Mouse (Mus musculus) myocyte (in vitro differentiated cells): ENCODE results near the gene Emd. TPM values are rescaled to one million over a fixed set of nuclear protein-coding genes. Genes with fewer than 3 reads are reported as not detected.
A peak's percentile ranks its signal among the peaks of the same experiment; 100 is the strongest.
"Not testable (repeated sequence)": the region's sequence is repeated elsewhere in the genome, so short reads cannot be mapped to it uniquely, and the experiment has no call there.

Source experiments
- H3K27me3 ChIP-seq: one replicate; pipeline ENCODE4 v1.6.1; 2011; ENCODE audit not compliant: control insufficient read depth, insufficient read depth, insufficient read length
- H3K36me3 ChIP-seq: one replicate; pipeline ENCODE4 v1.6.1; 2011; ENCODE audit not compliant: control insufficient read depth, insufficient read depth
- H3K4me2 ChIP-seq: one replicate; pipeline ENCODE4 v1.6.1; 2011; ENCODE audit warnings: low read depth, control low read depth
- H3K4me3 ChIP-seq: one replicate; pipeline ENCODE4 v1.5.1; 2011; ENCODE audit warnings: mild to moderate bottlenecking, control low read depth, moderate library complexity
- H3K79me2 ChIP-seq: one replicate; pipeline ENCODE4 v1.6.1; 2011; ENCODE audit not compliant: control insufficient read depth, insufficient read depth
- H3ac ChIP-seq: one replicate; pipeline ENCODE4 v1.6.1; 2011; ENCODE audit not compliant: control insufficient read depth, insufficient read length
- CEBPB ChIP-seq: IDR thresholded peaks from 2 replicates; pipeline ENCODE4 v1.6.1; 2011; ENCODE audit warnings: mild to moderate bottlenecking, moderate library complexity; ENCODE audit not compliant: poor library complexity, insufficient read depth, severe bottlenecking
- E2F4 ChIP-seq: IDR thresholded peaks from one replicate; pipeline ENCODE4 v1.6.1; 2011; ENCODE audit warnings: mild to moderate bottlenecking, control low read depth, moderate library complexity; ENCODE audit not compliant: insufficient read depth
- MAX ChIP-seq: IDR thresholded peaks from one replicate; pipeline ENCODE4 v1.6.1; 2011; ENCODE audit warnings: low read depth, mild to moderate bottlenecking, control low read depth
- MYOD1 ChIP-seq, 3 experiments: IDR thresholded peaks; one replicate each; pipeline ENCODE4 v1.6.1; 2011; ENCODE audit warnings: control low read depth in 2 of 3, low read depth in 2 of 3, mild to moderate bottlenecking in 2 of 3, moderate library complexity in 1 of 3; ENCODE audit not compliant: insufficient read length in 2 of 3, control insufficient read depth in 1 of 3
- MYOG ChIP-seq, 3 experiments: IDR thresholded peaks; one replicate each; pipeline ENCODE4 v1.6.1; 2011; ENCODE audit warnings: control low read depth in 2 of 3, low read depth in 2 of 3, mild to moderate bottlenecking in 2 of 3; ENCODE audit not compliant: insufficient read length in 2 of 3, control insufficient read depth in 1 of 3, insufficient read depth in 1 of 3
- POLR2A ChIP-seq: IDR thresholded peaks from one replicate; pipeline ENCODE4 v1.6.1; 2011; ENCODE audit warnings: low read depth, mild to moderate bottlenecking, control low read depth, moderate library complexity; ENCODE audit not compliant: insufficient read length
- POLR2AphosphoS2 ChIP-seq: IDR thresholded peaks from one replicate; pipeline ENCODE4 v1.6.1; 2011; ENCODE audit warnings: low read depth, control low read depth; ENCODE audit not compliant: insufficient read length
- REST ChIP-seq: IDR thresholded peaks from one replicate; pipeline ENCODE4 v1.6.1; 2011; ENCODE audit warnings: mild to moderate bottlenecking, control low read depth, moderate library complexity; ENCODE audit not compliant: insufficient read depth, insufficient read length
- SRF ChIP-seq: IDR thresholded peaks from one replicate; pipeline ENCODE4 v1.6.1; 2011; ENCODE audit warnings: low read depth; ENCODE audit not compliant: control insufficient read depth, insufficient read length
- TCF12 ChIP-seq: IDR thresholded peaks from one replicate; pipeline ENCODE4 v1.6.1; 2011; ENCODE audit warnings: mild to moderate bottlenecking, control low read depth; ENCODE audit not compliant: poor library complexity, insufficient read depth, severe bottlenecking
- TCF3 ChIP-seq: IDR thresholded peaks from one replicate; pipeline ENCODE4 v1.6.1; 2011; ENCODE audit warnings: low read depth, control low read depth; ENCODE audit not compliant: insufficient read length
- USF1 ChIP-seq: IDR thresholded peaks from one replicate; pipeline ENCODE4 v1.6.1; 2011; ENCODE audit warnings: low read depth, mild to moderate bottlenecking, control low read depth, moderate library complexity
- polyA plus RNA-seq: library from polyadenylated mRNA; unstranded; fragments of >200 nt; fragmentation: generic; extraction: Trizol; gene quantifications from one replicate; pipeline ENCODE4 v1.2.1, GENCODE M21; 2012; ENCODE audit warnings: missing spikeins

Emd gene
- 67.1 TPM for polyA plus RNA-seq

- TF ChIP-seq POLR2AphosphoS2, result peak; percentile 69
- peak; percentile 79 for TF ChIP-seq POLR2A
- TF ChIP-seq MYOD1 (IDR thresholded peaks at IDR 0.05; ENCODE audit: control insufficient read depth in 1 of 3, insufficient read length in 2 of 3, low read depth in 2 of 3), result peak in 1 of 3 experiments; percentile 13
- TF ChIP-seq CEBPB, result no peak
- no peak for TF ChIP-seq REST
- Histone ChIP-seq H3K4me2 (peak within 1 kb of the TSS; percentile 70), H3ac (peak within 1 kb of the TSS; percentile 77), H3K4me3 (peak within 1 kb of the TSS; percentile 60), H3K27me3 (no peaks in the 10 kb centered on the region), H3K36me3 (peaks cover 9% of the 10 kb centered on the region), H3K79me2 (peaks cover 15% of the 10 kb centered on the region)
Observed at GRCm38 (mm10) chrX:74254153-74254887, at the start of gene Emd. Gene Emd (plus strand): TSS chrX:74254687.

GRCm38 (mm10) chrX:74218496-74218895 is 36.0 kb upstream of the Emd start:
- Histone ChIP-seq H3K79me2 (no peaks in the 10 kb centered on the region), H3K36me3 (peaks cover 14% of the 10 kb centered on the region), H3K4me2 (no peak overlapping the region), H3K27me3 (no peaks in the 10 kb centered on the region), H3ac (no peak overlapping the region), H3K4me3 (no peak overlapping the region)
- TF ChIP-seq POLR2A (no peak), SRF (no peak), E2F4 (no peak), TCF3 (no peak), CEBPB (no peak), MYOG (IDR thresholded peaks at IDR 0.05; ENCODE audit: control insufficient read depth in 1 of 3, insufficient read depth in 1 of 3, insufficient read length in 2 of 3, low read depth in 2 of 3) (no peak), MAX (no peak), TCF12 (no peak), POLR2AphosphoS2 (no peak), MYOD1 (IDR thresholded peaks at IDR 0.05; ENCODE audit: control insufficient read depth in 1 of 3, insufficient read length in 2 of 3, low read depth in 2 of 3) (no peak), REST (no peak), USF1 (no peak)

GRCm38 (mm10) chrX:74219449-74219848 is 35.0 kb upstream of the Emd start:
- Histone ChIP-seq H3K27me3 (no peaks in the 10 kb centered on the region), H3K79me2 (no peaks in the 10 kb centered on the region), H3K4me2 (no peak overlapping the region), H3K36me3 (peaks cover 23% of the 10 kb centered on the region), H3ac (no peak overlapping the region), H3K4me3 (no peak overlapping the region)
- peak; percentile 67 for TF ChIP-seq POLR2AphosphoS2
- TF ChIP-seq SRF, result no peak
- TF ChIP-seq MYOG (IDR thresholded peaks at IDR 0.05; ENCODE audit: control insufficient read depth in 1 of 3, insufficient read depth in 1 of 3, insufficient read length in 2 of 3, low read depth in 2 of 3), result no peak
- TF ChIP-seq MYOD1 (IDR thresholded peaks at IDR 0.05; ENCODE audit: control insufficient read depth in 1 of 3, insufficient read length in 2 of 3, low read depth in 2 of 3), result no peak

GRCm38 (mm10) chrX:74220099-74220498 is 34.4 kb upstream of the Emd start:
- H3K4me3 ChIP-seq, H3K27me3 ChIP-seq, H3K79me2 ChIP-seq, H3K4me2 ChIP-seq, H3ac ChIP-seq: not testable (repeated sequence)
- H3K36me3 ChIP-seq, result peaks cover 29% of the 10 kb centered on the region

- no peak overlapping the region for H3K4me3 ChIP-seq
- no peak overlapping the region for H3K4me2 ChIP-seq
- TF ChIP-seq REST (no peak), POLR2A (no peak), TCF12 (no peak), MYOG (IDR thresholded peaks at IDR 0.05; ENCODE audit: control insufficient read depth in 1 of 3, insufficient read depth in 1 of 3, insufficient read length in 2 of 3, low read depth in 2 of 3) (no peak)
- H3K27me3 ChIP-seq, result no peaks in the 10 kb centered on the region
- H3K79me2 ChIP-seq, result no peaks in the 10 kb centered on the region
- no peak overlapping the region for H3ac ChIP-seq
- H3K36me3 ChIP-seq, result peaks cover 46% of the 10 kb centered on the region
Observed at GRCm38 (mm10) chrX:74230038-74230437, 24.4 kb upstream of the Emd start.
